Comparison of ENCODE assay signal across 15 mouse cellular contexts in genomic region chr8:70767503-70767902, GRCm38 (mm10). TPM values are rescaled to one million over a fixed set of nuclear protein-coding genes. Genes with fewer than 3 reads are reported as not detected.
A peak's percentile ranks its signal among the peaks of the same experiment; 100 is the strongest.
DNase-seq lines count a peak whose midpoint lies in the region; ATAC-seq and TF ChIP-seq lines count a peak whose summit lies in the region.
"Had no signal": no experiment of that assay in that cellular context is flagged by ENCODE, and none has a peak within 500 bp of the region (broad histone marks: within the 10 kb centered on the region; RNA-seq: fewer than 3 reads in every experiment).

No protein-coding gene starts in this region.

- 0 out of 2 replicates have a peak overlapping the region, but pooled peaks have one; percentile 17 for H3K4me2 ChIP-seq in CH12.LX (ENCODE audit: insufficient read depth, low read depth, poor library complexity, severe bottlenecking)
- no peak overlapping the region for H3K4me2 ChIP-seq in liver, embryonic 15.5 days

- no peak for ATAC-seq in liver, embryonic 15.5 days (ENCODE audit: insufficient read depth)
- ATAC-seq in inflammation-experienced regulatory T-cells, adult 6 months, result no peak
- ATAC-seq: activated CD4-positive, CD25-positive, alpha-beta regulatory T cell, adult 4 months had no signal

- peaks cover 38 to 75% of the 10 kb centered on the region in 2 experiments for H3K4me1 ChIP-seq in CH12.LX (ENCODE audit: control insufficient read depth in 1 of 2, insufficient read depth in 2 of 2)
- H3K4me1 ChIP-seq in liver, embryonic 15.5 days (replicated peaks), result peaks cover 92% of the 10 kb centered on the region

- H3K79me2 ChIP-seq in CH12.LX (replicated peaks; ENCODE audit: control insufficient read depth, extremely low read depth, insufficient read depth, poor library complexity, severe bottlenecking), result no peaks in the 10 kb centered on the region

- no peak overlapping the region for H3K4me3 ChIP-seq in CH12.LX (replicated peaks in 1 of 3; ENCODE audit: low read depth in 2 of 3, low read length in 2 of 3, poor library complexity in 1 of 3)
- no peak overlapping the region for H3K4me3 ChIP-seq in liver, embryonic 15.5 days (replicated peaks)

- dilution Hi-C loops in CH12.LX (cut with MboI; ENCODE audit: extremely low pct_ligation_motif_present, extremely low pct_unique_long_range_greater_than_20kb, low sequenced_read_pairs), result no loop called here

- in situ Hi-C loops in CH12.LX (cut with MboI; ENCODE audit: low pct_ligation_motif_present, low pct_unique_long_range_greater_than_20kb, low sequenced_read_pairs), result loop anchor here (5.0 kb wide), 1 partner anchor 35 kb away; no protein-coding TSS in a partner anchor

- TF ChIP-seq RAD21 in CH12.LX (IDR thresholded peaks at IDR 0.05; ENCODE audit: low read depth, low read length), result no peak

- no peak for TF ChIP-seq CTCF in CH12.LX (conservative IDR thresholded peaks at IDR 0.05 in 1 of 2, IDR thresholded peaks at IDR 0.05 in 1 of 2; ENCODE audit: low read depth in 2 of 2, low read length in 2 of 2)

- no peak for TF ChIP-seq EP300 in CH12.LX (IDR thresholded peaks at IDR 0.05; ENCODE audit: low read length)

- H3K27ac ChIP-seq in CH12.LX (ENCODE audit: insufficient read depth, low read depth), result peak overlapping the region; percentile 49; the same call in 1 of the 2 replicates
- peak overlapping the region; percentile 94 for H3K27ac ChIP-seq in liver, embryonic 15.5 days (replicated peaks)

- no peaks in the 10 kb centered on the region for H3K27me3 ChIP-seq in CH12.LX (replicated peaks)
- H3K27me3 ChIP-seq in liver, embryonic 15.5 days, result no peaks in the 10 kb centered on the region

- 81% methylated on average over 6 of the region's 6 CpGs for WGBS in liver, embryonic 15.5 days (ENCODE audit: insufficient replicate concordance)

- DNase-seq in cerebellum, adult 11-12 months, result peak; percentile 56
- no peak for DNase-seq in cerebellum, postnatal 14 days
- DNase-seq in kidney, adult 9 months, result peak; percentile 26
- DNase-seq in kidney, postnatal 14 days, result no peak
- no peak for DNase-seq in CH12.LX (ENCODE audit: extremely low read depth)
- DNase-seq in lung, postnatal 14 days, result no peak
- DNase-seq: gastrocnemius, postnatal 25 days; kidney, postnatal 36 days; layer of hippocampus, postnatal 36 days; retina, postnatal 1 day had no signal

- no peak for TF ChIP-seq POLR2A in CH12.LX (IDR thresholded peaks at IDR 0.05; ENCODE audit: low read depth, low read length)

- H3K9ac ChIP-seq in CH12.LX (ENCODE audit: insufficient read depth, low read depth), result no peak overlapping the region
- H3K9ac ChIP-seq in liver, embryonic 15.5 days, result no peak overlapping the region

- peaks cover 44 to 68% of the 10 kb centered on the region in 2 experiments for H3K36me3 ChIP-seq in CH12.LX (replicated peaks in 1 of 2; ENCODE audit: control insufficient read depth in 1 of 2, insufficient read depth in 1 of 2, low read length in 1 of 2)
- peaks cover 36% of the 10 kb centered on the region for H3K36me3 ChIP-seq in liver, embryonic 15.5 days (replicated peaks)

- H3K9me3 ChIP-seq in CH12.LX (replicated peaks; ENCODE audit: low read length), result no peaks in the 10 kb centered on the region
- no peaks in the 10 kb centered on the region for H3K9me3 ChIP-seq in liver, embryonic 15.5 days (replicated peaks)
- H3K9me3 ChIP-seq: heart, embryonic 10.5 days had no signal

TF ChIP-seq in CH12.LX, 34 proteins besides CTCF, POLR2A, EP300 and RAD21:
- TF ChIP-seq ELF1 (IDR thresholded peaks at IDR 0.05; ENCODE audit: low read depth, low read length), result no peak
- no peak for TF ChIP-seq UBTF (IDR thresholded peaks at IDR 0.05; ENCODE audit: low read depth, low read length)
- no peak for TF ChIP-seq SIN3A (IDR thresholded peaks at IDR 0.05; ENCODE audit: low read length)
- TF ChIP-seq JUND (conservative IDR thresholded peaks at IDR 0.05; ENCODE audit: low read depth, low read length), result no peak
- no peak for TF ChIP-seq SMC3 (IDR thresholded peaks at IDR 0.05; ENCODE audit: low read depth, low read length)
- TF ChIP-seq CHD2 (IDR thresholded peaks at IDR 0.05; ENCODE audit: low read length), result no peak

RNA-seq across cellular contexts. Expression of gene Mpv17l2, which starts 6.8 kb away (rescaled TPM):
- total RNA-seq in CH12.LX (2012; rRNA removed) (25.3 and 28.5 TPM in 2 replicates), CH12.LX (2014; rRNA removed) (22.8 and 27.1 TPM in 2 replicates)
- 31.9 and 36.1 TPM in 2 replicates for polyA plus RNA-seq in CH12.LX (2012; ENCODE audit: insufficient read length, low read depth)
- 34.7 and 37.8 TPM in 2 replicates for polyA plus RNA-seq in liver, embryonic 15.5 days (2015; fragmentation: Nextera tagmentation; extraction: Ambion mirVana)
- 10 to 100 TPM; 35.5 to 46.1 (median 42.5) TPM for polyA plus RNA-seq in inflammation-experienced regulatory T-cells, adult 6 months (2017; shearing (Covaris generic))

RNA-seq across cellular contexts. Expression of gene Pik3r2, which starts 9.0 kb away (rescaled TPM):
- total RNA-seq in CH12.LX (2012; rRNA removed), result 37.4 and 45.9 TPM in 2 replicates
- total RNA-seq in CH12.LX (2014; rRNA removed), result 12.4 and 13.8 TPM in 2 replicates
- polyA plus RNA-seq in CH12.LX (2012; ENCODE audit: insufficient read length, low read depth), result 16.3 and 25.8 TPM in 2 replicates
- polyA plus RNA-seq in liver, embryonic 15.5 days (2015; fragmentation: Nextera tagmentation; extraction: Ambion mirVana), result 14.7 and 16.5 TPM in 2 replicates
- polyA plus RNA-seq in inflammation-experienced regulatory T-cells, adult 6 months (2017; shearing (Covaris generic)), result 1 to 10 TPM; 2.6 to 5.4 (median 5.4) TPM

RNA-seq across cellular contexts. Expression of gene Rab3a, which starts 13.0 kb away (rescaled TPM):
- total RNA-seq in CH12.LX (2012; rRNA removed) (1.8 and 1.9 TPM in 2 replicates), CH12.LX (2014; rRNA removed) (0.32 and 0.87 TPM in 2 replicates)
- polyA plus RNA-seq in CH12.LX (2012; ENCODE audit: insufficient read length, low read depth), result 0.65 and 0.99 TPM in 2 replicates
- 2.7 and 3.5 TPM in 2 replicates for polyA plus RNA-seq in liver, embryonic 15.5 days (2015; fragmentation: Nextera tagmentation; extraction: Ambion mirVana)
- 1 to 10 TPM; 4.6 to 8.6 (median 7.9) TPM for polyA plus RNA-seq in inflammation-experienced regulatory T-cells, adult 6 months (2017; shearing (Covaris generic))

RNA-seq across cellular contexts. Expression of gene Mast3, which starts 37.4 kb away (rescaled TPM):
- total RNA-seq in CH12.LX (2012; rRNA removed), result 11.3 and 11.6 TPM in 2 replicates
- total RNA-seq in CH12.LX (2014; rRNA removed), result 3.3 and 7.0 TPM in 2 replicates
- polyA plus RNA-seq in CH12.LX (2012; ENCODE audit: insufficient read length, low read depth), result 22.2 and 23.4 TPM in 2 replicates
- 6.7 and 8.2 TPM in 2 replicates for polyA plus RNA-seq in liver, embryonic 15.5 days (2015; fragmentation: Nextera tagmentation; extraction: Ambion mirVana)
- 10 to 100 TPM; 14.8 to 20.5 (median 18.4) TPM for polyA plus RNA-seq in inflammation-experienced regulatory T-cells, adult 6 months (2017; shearing (Covaris generic))

RNA-seq across cellular contexts. Expression of gene Il12rb1, which starts 40.7 kb away (rescaled TPM):
- total RNA-seq in CH12.LX (2012; rRNA removed) (17.3 and 23.2 TPM in 2 replicates), CH12.LX (2014; rRNA removed) (4.5 and 5.6 TPM in 2 replicates)
- 11.4 and 12.5 TPM in 2 replicates for polyA plus RNA-seq in CH12.LX (2012; ENCODE audit: insufficient read length, low read depth)
- polyA plus RNA-seq in liver, embryonic 15.5 days (2015; fragmentation: Nextera tagmentation; extraction: Ambion mirVana), result 0.22 TPM in 2 replicates
- 10 to 100 TPM; 13.8 to 38.5 (median 18.3) TPM for polyA plus RNA-seq in inflammation-experienced regulatory T-cells, adult 6 months (2017; shearing (Covaris generic))
- total RNA-seq: gastrocnemius, postnatal 25 days had no signal
- polyA plus RNA-seq: heart, embryonic 10.5 days; limb, embryonic 11.5 days had no signal

Comparison
In these comparisons a context has a peak if more than half of its experiments do, and no peak if none do; other contexts are left out.
1. DNase-seq: peak in cerebellum, adult 11-12 months (single experiment) and kidney, adult 9 months (single experiment); none in cerebellum, postnatal 14 days (0 of 2), kidney, postnatal 14 days (single experiment), CH12.LX (single experiment) and lung, postnatal 14 days (single experiment).